Mouse (Mus musculus) stomach, postnatal 0 days (tissue): Measurements from ENCODE around the gene Samd10.

ENCODE experiments used
- CTCF ChIP-seq: IDR thresholded peaks from 2 replicates; pipeline ENCODE4 v1.5.1; 2016; ENCODE audit warnings: antibody characterized with exemption, low read depth, mild to moderate bottlenecking, moderate library complexity
- EP300 ChIP-seq: optimal IDR thresholded peaks from 2 replicates; pipeline ENCODE3; 2016; ENCODE audit warnings: antibody characterized with exemption

- TF ChIP-seq CTCF (no peak), EP300 (no peak)
These were observed 17.5 kb downstream of the Samd10 start for GRCm38 (mm10) chr2:181581402-181582120.
